Mouse (Mus musculus): ENCODE measurements around the gene Ripk3. TPM values are rescaled to one million over a fixed set of nuclear protein-coding genes. Genes with fewer than 3 reads are reported as not detected.
"Not testable (repeated sequence)": the region's sequence is repeated elsewhere in the genome, so short reads cannot be mapped to it uniquely, and the experiment has no call there.

Ripk3 gene
- polyA plus RNA-seq, 1 experiment: 7.5 TPM

DNA sequence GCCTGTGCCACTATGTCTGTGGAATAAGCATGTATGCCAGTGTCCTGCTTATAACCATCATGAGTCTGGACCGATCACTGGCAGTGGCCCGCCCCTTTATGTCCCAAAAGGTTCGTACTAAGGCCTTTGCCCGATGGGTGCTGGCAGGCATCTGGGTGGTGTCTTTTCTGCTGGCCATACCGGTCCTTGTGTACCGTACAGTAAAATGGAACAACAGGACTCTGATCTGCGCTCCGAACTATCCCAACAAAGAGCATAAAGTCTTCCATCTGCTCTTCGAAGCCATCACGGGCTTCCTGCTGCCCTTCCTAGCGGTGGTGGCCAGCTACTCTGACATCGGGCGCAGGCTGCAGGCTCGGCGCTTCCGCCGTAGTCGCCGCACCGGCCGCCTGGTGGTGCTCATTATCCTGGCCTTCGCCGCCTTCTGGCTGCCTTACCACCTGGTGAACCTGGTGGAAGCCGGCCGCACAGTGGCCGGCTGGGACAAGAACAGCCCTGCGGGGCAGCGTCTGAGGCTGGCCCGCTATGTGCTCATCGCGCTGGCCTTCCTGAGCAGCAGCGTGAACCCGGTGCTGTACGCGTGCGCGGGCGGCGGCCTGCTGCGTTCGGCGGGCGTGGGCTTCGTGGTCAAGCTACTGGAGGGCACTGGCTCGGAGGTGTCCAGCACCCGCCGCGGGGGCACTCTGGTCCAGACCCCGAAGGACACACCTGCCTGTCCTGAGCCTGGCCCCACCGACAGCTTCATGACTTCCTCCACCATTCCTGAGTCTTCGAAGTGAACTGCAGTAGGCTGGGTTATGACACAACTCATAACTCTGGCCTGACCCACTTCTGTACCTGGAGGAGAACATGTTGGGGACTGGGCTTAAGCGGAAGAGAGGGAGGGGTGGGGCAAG, 20.9 kb downstream of the Ripk3 start:
- peak; percentile 63 for DNase-seq
- Histone ChIP-seq H3K4me1 (ENCODE audit: control insufficient read depth, insufficient read depth, low read length) (peaks cover 7% of the 10 kb centered on the region; the same call in 1 of the 2 replicates), H3K4me3 (replicated peaks; ENCODE audit: extremely low read depth, low read depth, low read length) (peak overlapping the region; percentile 15)

DNA sequence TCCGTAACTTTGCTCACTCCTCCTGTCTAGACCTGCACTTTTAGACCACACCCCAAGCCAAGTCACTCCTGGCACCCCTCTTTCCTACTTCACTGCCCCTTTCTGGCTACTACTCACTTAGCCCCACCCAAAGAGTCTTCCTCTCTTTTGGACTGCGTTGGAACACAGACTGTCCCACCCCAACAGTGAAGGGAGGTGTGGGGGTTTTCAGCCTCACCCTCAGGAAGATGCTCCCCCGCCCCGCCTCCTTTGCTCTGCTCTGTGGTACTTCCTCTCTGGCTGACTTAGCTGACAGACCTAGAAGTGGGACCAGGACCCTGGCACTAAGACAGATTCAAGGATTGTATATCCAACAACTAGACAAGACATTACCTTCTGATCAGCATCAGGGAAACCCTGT, 23.0 kb downstream of the Ripk3 start, which contains the start of gene Ltb4r1:
Gene Ltb4r1 (plus strand): TSS at position 267 of the 400 bp plus-strand sequence.
- 40% methylated on average over 4 of the region's 4 CpGs for WGBS
- DNase-seq: no peak
- TF ChIP-seq CTCF (IDR thresholded peaks at IDR 0.05; ENCODE audit: insufficient read depth, low read length) (no peak), POLR2A (IDR thresholded peaks at IDR 0.05; ENCODE audit: borderline replicate concordance, extremely low read depth, low read depth, low read length) (no peak)

More for the DNA sequence above, 20.9 kb downstream of the Ripk3 start:
- TF ChIP-seq POLR2A (IDR thresholded peaks at IDR 0.05; ENCODE audit: borderline replicate concordance, extremely low read depth, low read depth, low read length): no peak
- TF ChIP-seq CTCF (IDR thresholded peaks at IDR 0.05; ENCODE audit: insufficient read depth, low read length): 0 out of 2 replicates have a peak, but pooled peaks have one; percentile 9
- WGBS: 13% methylated on average over 52 of the region's 52 CpGs

DNA sequence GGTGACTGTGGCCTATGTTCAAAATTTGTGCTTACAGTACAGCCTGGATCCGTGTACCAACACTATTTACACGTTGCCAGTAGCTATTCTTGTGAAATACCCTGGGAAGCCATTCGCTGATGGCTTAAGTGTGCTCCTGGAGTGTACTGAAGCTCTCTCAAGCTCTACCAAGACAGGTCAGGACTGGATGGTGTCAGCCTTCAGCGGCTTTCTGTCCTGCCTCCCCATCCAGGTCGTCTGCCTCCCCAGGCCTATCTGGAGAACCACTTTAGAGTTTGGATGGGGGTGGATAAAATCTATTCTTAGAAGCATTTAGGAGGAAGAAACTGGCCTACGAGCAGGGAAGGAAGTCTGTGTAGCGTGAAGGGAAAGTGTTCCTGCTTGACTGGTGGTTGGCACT, 25.5 kb downstream of the Ripk3 start:
- 28% methylated on average over 7 of the region's 7 CpGs for WGBS
- no peak overlapping the region for H3K4me3 ChIP-seq (replicated peaks; ENCODE audit: extremely low read depth, low read depth, low read length)
- peak; percentile 49 for DNase-seq
- TF ChIP-seq POLR2A (IDR thresholded peaks at IDR 0.05; ENCODE audit: borderline replicate concordance, extremely low read depth, low read depth, low read length) (no peak), CTCF (IDR thresholded peaks at IDR 0.05; ENCODE audit: insufficient read depth, low read length) (no peak)
- H3K4me1 ChIP-seq (ENCODE audit: control insufficient read depth, insufficient read depth, low read length): peaks cover 11% of the 10 kb centered on the region; the same call in 1 of the 2 replicates

More for the DNA sequence above, 23.0 kb downstream of the Ripk3 start, which contains the start of gene Ltb4r1:
- Histone ChIP-seq H3K4me1 (ENCODE audit: control insufficient read depth, insufficient read depth, low read length) (peaks cover 12% of the 10 kb centered on the region; the same call in 1 of the 2 replicates), H3K4me3 (replicated peaks; ENCODE audit: extremely low read depth, low read depth, low read length) (no peak within 1 kb of the TSS)

DNA sequence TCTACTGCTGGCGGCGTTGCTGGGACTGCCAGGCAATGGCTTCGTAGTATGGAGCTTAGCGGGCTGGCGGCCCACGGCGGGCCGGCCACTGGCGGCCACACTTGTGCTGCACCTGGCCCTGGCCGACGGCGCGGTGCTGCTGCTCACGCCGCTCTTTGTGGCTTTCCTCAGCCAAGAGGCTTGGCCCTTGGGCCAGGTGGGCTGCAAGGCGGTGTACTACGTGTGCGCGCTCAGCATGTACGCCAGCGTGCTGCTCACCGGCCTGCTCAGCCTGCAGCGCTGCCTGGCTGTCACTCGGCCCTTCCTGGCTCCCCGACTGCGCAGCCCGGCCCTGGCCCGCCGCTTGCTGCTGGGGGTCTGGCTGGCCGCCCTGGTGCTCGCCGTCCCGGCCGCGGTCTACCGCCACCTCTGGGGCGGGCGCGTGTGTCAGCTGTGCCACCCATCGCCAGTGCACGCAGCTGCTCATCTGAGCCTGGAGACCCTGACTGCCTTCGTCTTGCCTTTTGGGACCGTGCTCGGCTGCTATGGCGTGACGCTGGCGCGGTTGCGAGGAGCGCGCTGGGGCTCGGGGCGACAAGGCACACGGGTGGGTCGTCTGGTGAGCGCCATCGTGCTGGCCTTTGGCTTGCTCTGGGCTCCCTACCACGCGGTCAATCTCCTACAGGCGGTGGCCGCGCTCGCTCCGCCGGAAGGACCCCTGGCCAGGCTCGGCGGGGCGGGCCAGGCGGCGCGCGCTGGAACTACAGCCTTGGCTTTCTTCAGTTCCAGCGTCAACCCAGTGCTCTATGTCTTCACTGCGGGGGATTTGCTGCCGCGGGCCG, 26.5 kb downstream of the Ripk3 start:
- Histone ChIP-seq H3K4me3 (replicated peaks; ENCODE audit: extremely low read depth, low read depth, low read length) (peak overlapping the region; percentile 55), H3K4me1 (ENCODE audit: control insufficient read depth, insufficient read depth, low read length) (peaks cover 7% of the 10 kb centered on the region; the same call in 1 of the 2 replicates)
- 2% methylated on average over 77 of the region's 77 CpGs for WGBS
- TF ChIP-seq CTCF (IDR thresholded peaks at IDR 0.05; ENCODE audit: insufficient read depth, low read length): no peak
- TF ChIP-seq POLR2A (IDR thresholded peaks at IDR 0.05; ENCODE audit: borderline replicate concordance, extremely low read depth, low read depth, low read length): no peak
- DNase-seq: peak; percentile 60

DNA sequence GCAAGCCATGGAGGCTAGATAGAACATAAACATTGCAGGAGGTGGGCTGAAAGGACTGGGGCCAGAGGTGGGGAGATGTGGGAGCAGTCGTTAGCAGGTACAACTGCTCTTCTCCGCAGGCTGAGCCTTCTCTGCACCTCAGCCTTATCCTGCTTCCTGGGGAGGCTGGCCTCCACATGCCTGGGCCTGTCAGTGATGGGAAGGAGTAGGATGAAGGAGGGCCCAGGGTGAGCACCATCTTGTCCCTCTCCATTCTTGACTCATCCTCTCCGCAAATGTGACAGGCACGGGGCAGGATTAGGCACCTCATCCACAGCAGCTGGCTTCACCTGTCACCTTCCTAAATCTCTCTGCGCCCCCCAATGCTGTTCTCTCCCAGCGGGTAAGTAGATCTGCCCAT, 27.5 kb downstream of the Ripk3 start, which contains the start of gene Ltb4r2:
Gene Ltb4r2 (plus strand): TSS at position 266 of the 400 bp plus-strand sequence.
- 89% methylated on average over 6 of the region's 6 CpGs for WGBS

DNA sequence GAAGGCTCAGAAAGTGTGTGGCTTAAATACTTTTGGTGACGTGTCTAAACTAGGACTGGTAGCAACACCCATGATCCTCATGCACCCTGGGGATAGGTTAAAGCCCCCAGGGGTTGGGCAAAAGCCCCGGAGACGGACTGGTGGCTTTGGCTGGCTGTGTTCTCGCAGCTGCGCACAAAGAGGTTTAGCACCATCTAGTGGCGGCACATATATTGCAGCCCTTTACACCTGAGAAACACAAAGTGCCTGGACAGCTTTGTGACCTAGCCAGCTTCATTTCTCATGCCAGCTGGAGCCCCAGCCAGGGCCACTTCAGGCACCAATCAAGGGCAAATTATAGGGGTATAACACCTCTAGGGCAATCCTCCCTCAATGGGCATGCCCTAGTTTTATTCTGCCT, 28.5 kb downstream of the Ripk3 start:
- peak; percentile 66 for TF ChIP-seq CTCF (IDR thresholded peaks at IDR 0.05; ENCODE audit: insufficient read depth, low read length)
- H3K4me1 ChIP-seq (ENCODE audit: control insufficient read depth, insufficient read depth, low read length); H3K4me3 ChIP-seq (replicated peaks; ENCODE audit: extremely low read depth, low read depth, low read length): not testable (repeated sequence)
- DNase-seq: peak; percentile 88
- WGBS: 0% methylated on average over 6 of the region's 6 CpGs

More for the DNA sequence above, 27.5 kb downstream of the Ripk3 start, which contains the start of gene Ltb4r2:
- TF ChIP-seq CTCF (IDR thresholded peaks at IDR 0.05; ENCODE audit: insufficient read depth, low read length) (no peak), POLR2A (IDR thresholded peaks at IDR 0.05; ENCODE audit: borderline replicate concordance, extremely low read depth, low read depth, low read length) (no peak)
- DNase-seq: no peak
- Histone ChIP-seq H3K4me3 (replicated peaks; ENCODE audit: extremely low read depth, low read depth, low read length) (peak within 1 kb of the TSS; percentile 55), H3K4me1 (ENCODE audit: control insufficient read depth, insufficient read depth, low read length) (peaks cover 7% of the 10 kb centered on the region; the same call in 1 of the 2 replicates)

DNA sequence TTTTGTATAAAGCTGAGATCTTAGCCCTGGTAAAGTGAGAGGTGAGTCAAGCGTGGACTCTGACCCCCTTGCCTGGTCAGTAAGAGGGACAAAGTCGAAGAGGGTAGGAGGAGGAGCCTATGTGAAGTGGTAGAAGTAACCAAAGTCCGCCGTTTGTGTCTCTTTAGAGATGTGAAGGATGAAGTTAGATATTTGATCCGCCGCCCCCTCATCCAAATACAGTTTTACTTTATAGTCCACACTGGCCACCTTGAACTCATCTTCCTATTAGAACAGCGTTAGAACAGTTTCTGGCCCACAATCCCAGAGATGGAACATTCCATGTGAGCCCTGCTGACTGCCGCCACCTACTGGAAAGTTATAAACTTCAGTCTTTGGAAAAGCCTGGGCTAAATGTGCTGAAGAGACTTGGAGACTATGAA, 30.3 kb downstream of the Ripk3 start, which contains the start of gene Cideb:
Gene Cideb (minus strand): TSS at position 96 of the 422 bp plus-strand sequence.
- Histone ChIP-seq H3K4me3 (replicated peaks; ENCODE audit: extremely low read depth, low read depth, low read length) (no peak within 1 kb of the TSS), H3K4me1 (ENCODE audit: control insufficient read depth, insufficient read depth, low read length) (peaks cover 7% of the 10 kb centered on the region; the same call in 1 of the 2 replicates)
- WGBS: 14% methylated on average over 8 of the region's 8 CpGs
- TF ChIP-seq CTCF (IDR thresholded peaks at IDR 0.05; ENCODE audit: insufficient read depth, low read length): peak; percentile 56
- TF ChIP-seq POLR2A (IDR thresholded peaks at IDR 0.05; ENCODE audit: borderline replicate concordance, extremely low read depth, low read depth, low read length): no peak
- no peak for DNase-seq

DNA sequence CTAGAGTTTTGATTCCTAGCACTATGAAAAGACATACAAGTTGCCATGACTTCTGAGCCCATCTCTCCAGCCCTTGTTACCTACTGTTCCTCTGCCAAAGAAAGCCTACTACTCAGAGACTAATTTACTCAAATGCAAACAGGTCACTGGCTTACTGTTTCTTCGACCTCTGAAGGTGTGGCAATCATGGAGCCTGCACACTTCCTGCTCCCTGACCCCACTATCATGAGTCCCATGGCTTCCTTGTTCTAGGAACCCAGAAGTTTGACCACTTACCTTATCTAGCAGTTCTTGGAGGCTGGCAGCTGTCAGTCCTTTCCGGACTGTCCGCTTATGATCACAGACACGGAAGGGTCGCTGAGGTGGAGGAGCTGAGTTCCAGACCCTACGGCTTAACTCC, 31.1 kb downstream of the Ripk3 start:
- no peak for TF ChIP-seq POLR2A (IDR thresholded peaks at IDR 0.05; ENCODE audit: borderline replicate concordance, extremely low read depth, low read depth, low read length)
- no peak for TF ChIP-seq CTCF (IDR thresholded peaks at IDR 0.05; ENCODE audit: insufficient read depth, low read length)
- no peak for DNase-seq
- H3K4me1 ChIP-seq (ENCODE audit: control insufficient read depth, insufficient read depth, low read length): peaks cover 4% of the 10 kb centered on the region; the same call in 1 of the 2 replicates
- H3K4me3 ChIP-seq (replicated peaks; ENCODE audit: extremely low read depth, low read depth, low read length): no peak overlapping the region
- WGBS: 47% methylated on average over 6 of the region's 6 CpGs

All from lung, adult 2 months (tissue).